Mouse (Mus musculus) spleen, postnatal 10 days (tissue): ENCODE results near the gene Fbxl5.
A peak's percentile ranks its signal among the peaks of the same experiment; 100 is the strongest.

Experiments
- DNase-seq, 2 experiments: peaks; one replicate each; pipeline ENCODE4 v3.0.0; 2021 to 2022; ENCODE audit warnings: low spot score in 2 of 2

The Fbxl5 gene

GRCm38 (mm10) chr5:43821538-43821937 lies at the start of gene Fbxl5:
Fbxl5 (minus strand) TSS chr5:43821638.
- DNase-seq = no peak

GRCm38 (mm10) chr5:43868711-43869600 lies 47.5 kb upstream of the Fbxl5 start:
- DNase-seq = peak; percentile 32 to 46

- DNase-seq = no peak
These were observed 46.8 kb upstream of the Fbxl5 start, which contains the start of gene Cd38 for GRCm38 (mm10) chr5:43868253-43868652. Cd38 (plus strand) TSS chr5:43868553.

GRCm38 (mm10) chr5:43865316-43865715 lies 43.9 kb upstream of the Fbxl5 start:
- no peak for DNase-seq

- DNase-seq = no peak
These were observed 42.2 kb upstream of the Fbxl5 start for GRCm38 (mm10) chr5:43863642-43864041.

- DNase-seq = no peak
These were observed 39.4 kb upstream of the Fbxl5 start for GRCm38 (mm10) chr5:43860670-43861431.

GRCm38 (mm10) chr5:43860096-43860495 lies 38.7 kb upstream of the Fbxl5 start:
- DNase-seq = no peak

- DNase-seq = no peak
These were observed 38.2 kb upstream of the Fbxl5 start for GRCm38 (mm10) chr5:43859663-43860062.

- DNase-seq = no peak
These were observed 34.3 kb upstream of the Fbxl5 start for GRCm38 (mm10) chr5:43855769-43856168.

GRCm38 (mm10) chr5:43853868-43854488 lies 32.5 kb upstream of the Fbxl5 start:
- DNase-seq = no peak

- DNase-seq = no peak
These were observed 31.8 kb upstream of the Fbxl5 start for GRCm38 (mm10) chr5:43853096-43853867.

- DNase-seq = no peak
These were observed 26.8 kb upstream of the Fbxl5 start for GRCm38 (mm10) chr5:43848275-43848674.

- DNase-seq = no peak
These were observed 26.1 kb upstream of the Fbxl5 start for GRCm38 (mm10) chr5:43847555-43847954.

- DNase-seq = no peak
These were observed 24.8 kb upstream of the Fbxl5 start for GRCm38 (mm10) chr5:43846227-43846626.

GRCm38 (mm10) chr5:43845646-43846045 lies 24.2 kb upstream of the Fbxl5 start:
- peak in 1 of 2 experiments; percentile 39 for DNase-seq

GRCm38 (mm10) chr5:43845083-43845482 lies 23.6 kb upstream of the Fbxl5 start:
- DNase-seq = no peak

- no peak for DNase-seq
These were observed 21.2 kb upstream of the Fbxl5 start for GRCm38 (mm10) chr5:43842576-43843155.

GRCm38 (mm10) chr5:43842011-43842285 lies 20.5 kb upstream of the Fbxl5 start:
- no peak for DNase-seq

GRCm38 (mm10) chr5:43841144-43842010 lies 19.9 kb upstream of the Fbxl5 start:
- peak in 1 of 2 experiments; percentile 60 for DNase-seq

GRCm38 (mm10) chr5:43837372-43837771 lies 15.9 kb upstream of the Fbxl5 start:
- DNase-seq = peak; percentile 45 to 70
